Mouse (Mus musculus): ENCODE results near the gene Fes. TPM values are rescaled to one million over a fixed set of nuclear protein-coding genes. Genes with fewer than 3 reads are reported as not detected.

The Fes gene
- total RNA-seq, 2 experiments from 2014 or later, result 5.3 to 6.8 TPM

DNA sequence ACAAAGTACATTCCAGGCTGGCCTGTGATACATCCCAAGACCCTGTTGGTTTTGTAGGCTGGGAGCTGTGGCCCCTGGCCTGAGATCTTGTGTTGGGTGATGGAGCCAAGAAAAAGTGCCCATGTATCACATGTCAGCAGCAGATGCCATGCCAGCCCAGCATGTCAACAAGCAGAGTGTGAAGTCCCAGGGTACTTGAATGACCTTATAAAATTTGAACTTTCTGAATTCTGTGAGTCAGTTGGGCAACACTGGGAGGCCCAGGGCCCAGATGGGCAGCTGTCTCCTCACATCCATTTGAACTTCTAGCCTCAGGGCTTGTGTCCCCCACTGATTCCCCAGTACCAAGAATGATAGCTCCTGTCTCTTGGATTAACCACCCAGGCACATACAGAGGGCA lies 29.9 kb upstream of the Fes start:
- no peak for TF ChIP-seq CTCF (IDR thresholded peaks at IDR 0.05)
- H3K27ac ChIP-seq, result no peak overlapping the region
- intact Hi-C loops (cut with DNase I), result no loop called here
- no peak for DNase-seq (ENCODE audit: extremely low spot score in 1 of 2, low spot score in 2 of 2)
- no peak overlapping the region for H3K4me3 ChIP-seq

DNA sequence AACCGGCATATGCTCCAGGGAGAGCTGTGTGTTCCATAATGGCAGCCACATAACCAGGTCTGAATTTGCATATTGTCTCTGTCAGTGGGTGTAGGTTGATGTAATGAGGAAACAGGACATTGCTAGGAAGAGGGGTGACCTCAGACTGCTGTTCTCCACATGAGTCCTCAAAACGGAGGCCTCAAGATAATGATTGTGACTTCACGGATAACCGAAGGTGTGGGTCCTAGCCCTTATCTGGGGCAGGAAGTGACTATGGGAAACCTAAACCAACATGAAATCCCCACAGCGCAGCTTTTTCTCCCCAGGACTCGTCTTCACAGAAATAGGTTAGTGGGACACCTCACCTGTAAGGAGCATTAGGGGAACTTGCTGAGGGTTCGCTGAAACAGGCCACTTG lies 29.2 kb upstream of the Fes start:
- no peak for TF ChIP-seq CTCF (IDR thresholded peaks at IDR 0.05)
- DNase-seq (ENCODE audit: extremely low spot score in 1 of 2, low spot score in 2 of 2), result no peak
- Histone ChIP-seq H3K4me3 (no peak overlapping the region), H3K27ac (no peak overlapping the region)
- intact Hi-C loops (cut with DNase I), result no loop called here

DNA sequence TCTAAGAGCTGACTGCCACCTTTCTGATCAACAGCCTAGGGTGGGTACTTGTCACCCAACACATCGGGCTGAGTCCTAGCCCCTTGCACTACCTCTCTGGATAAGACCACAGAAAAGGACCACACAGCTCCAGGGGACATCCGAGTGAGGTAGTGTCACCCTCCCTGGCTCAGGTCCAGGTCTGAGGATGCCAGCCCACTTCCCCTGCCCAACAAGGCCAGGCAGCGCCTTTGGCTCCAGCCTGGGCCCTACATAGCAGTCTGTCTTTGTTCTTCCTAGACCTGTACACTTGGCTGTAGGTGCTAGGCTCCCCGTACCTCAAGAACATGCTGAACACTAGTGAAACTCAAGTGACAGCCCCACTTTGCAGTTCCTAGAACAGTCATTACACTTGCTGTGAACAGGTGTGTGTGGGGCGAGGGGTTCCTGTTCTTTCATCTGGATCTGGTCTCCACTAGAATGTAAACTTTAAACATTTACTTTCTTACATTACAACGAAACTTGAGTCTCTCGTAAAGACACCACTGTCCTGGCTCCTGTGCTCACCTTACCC lies 26.6 kb upstream of the Fes start:
- intact Hi-C loops (cut with DNase I), result no loop called here
- Histone ChIP-seq H3K4me3 (no peak overlapping the region), H3K27ac (no peak overlapping the region)
- TF ChIP-seq CTCF (IDR thresholded peaks at IDR 0.05), result no peak
- DNase-seq (ENCODE audit: extremely low spot score in 1 of 2, low spot score in 2 of 2), result no peak

DNA sequence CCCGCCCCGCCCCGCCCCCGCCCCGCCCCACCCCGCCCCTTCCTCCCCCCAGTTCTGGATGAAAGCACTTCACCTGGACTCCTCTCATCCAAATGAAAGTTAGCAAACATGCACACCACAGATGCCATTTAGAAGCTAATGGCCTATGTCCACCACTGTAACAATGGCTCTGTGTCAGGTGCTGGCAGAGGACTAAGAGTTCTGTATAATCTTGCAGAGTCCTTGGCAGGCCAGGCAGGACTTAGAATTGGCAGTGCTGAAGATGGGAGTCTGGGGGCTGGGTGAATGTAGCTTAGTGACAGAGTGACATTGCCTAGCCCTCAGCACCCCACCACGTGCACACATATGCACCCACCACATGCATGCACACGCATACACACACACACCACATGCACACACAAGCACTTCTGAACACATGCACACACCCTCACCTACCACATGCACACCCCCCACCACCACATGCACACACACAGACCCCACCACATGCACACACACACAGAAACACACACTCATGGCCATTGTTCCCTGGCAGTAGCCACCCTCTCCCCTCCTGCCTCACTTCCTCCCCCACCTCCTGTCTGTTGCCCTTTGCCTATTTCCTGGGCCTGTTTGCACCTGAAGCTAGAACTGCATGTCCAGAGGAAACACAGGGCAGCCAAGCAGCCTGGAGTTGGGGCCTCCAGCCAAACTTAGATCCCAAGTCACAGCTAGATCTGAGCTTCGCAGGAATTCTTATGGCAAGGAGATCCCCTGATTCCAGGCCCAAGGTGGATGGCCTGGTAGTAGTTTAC lies 26.0 kb upstream of the Fes start:
- no peak for DNase-seq (ENCODE audit: extremely low spot score in 1 of 2, low spot score in 2 of 2)
- intact Hi-C loops (cut with DNase I), result no loop called here
- Histone ChIP-seq H3K4me3 (no peak overlapping the region), H3K27ac (no peak overlapping the region)
- TF ChIP-seq CTCF (IDR thresholded peaks at IDR 0.05), result no peak

DNA sequence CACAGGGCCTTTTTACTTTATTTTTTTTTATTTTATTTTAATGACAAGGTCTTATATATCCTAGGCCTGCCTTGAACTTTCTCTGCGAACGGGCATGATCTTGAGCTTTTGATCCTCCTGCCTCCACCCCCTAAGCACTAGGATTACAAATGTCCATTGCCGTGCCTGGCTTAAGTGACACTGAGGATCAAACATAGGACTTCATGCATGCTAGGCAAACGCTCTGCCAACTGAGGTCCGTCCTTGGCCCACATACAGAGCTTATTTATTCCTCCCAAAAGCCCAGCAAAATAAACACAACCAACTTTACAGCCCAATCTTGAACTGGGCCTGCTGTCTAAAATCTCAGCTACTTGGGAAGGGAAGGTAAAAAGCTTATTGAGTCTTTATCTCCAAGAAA lies 25.0 kb upstream of the Fes start:
- no peak overlapping the region for H3K4me3 ChIP-seq
- no peak overlapping the region for H3K27ac ChIP-seq
- no peak for DNase-seq (ENCODE audit: extremely low spot score in 1 of 2, low spot score in 2 of 2)
- intact Hi-C loops (cut with DNase I), result no loop called here
- TF ChIP-seq CTCF (IDR thresholded peaks at IDR 0.05), result no peak

DNA sequence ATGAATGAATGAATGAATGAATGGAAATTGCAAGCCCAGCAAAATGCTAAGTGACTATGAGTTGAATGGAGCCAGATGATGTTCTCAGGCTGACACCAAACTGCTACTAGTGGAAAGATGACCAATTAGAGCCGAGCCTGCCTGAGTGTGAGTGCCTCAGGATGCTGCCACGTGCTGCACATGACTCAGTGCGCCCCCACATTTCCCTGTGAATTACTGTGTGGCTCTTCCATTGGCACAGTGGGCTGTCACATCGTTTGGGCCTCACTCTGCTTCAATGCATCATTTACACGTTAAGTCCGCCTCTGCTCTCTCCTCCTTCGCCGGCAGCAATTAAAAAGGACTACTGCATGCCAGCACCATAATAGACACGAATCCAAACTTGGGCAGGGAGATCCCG lies 24.5 kb upstream of the Fes start:
- intact Hi-C loops (cut with DNase I), result no loop called here

DNA sequence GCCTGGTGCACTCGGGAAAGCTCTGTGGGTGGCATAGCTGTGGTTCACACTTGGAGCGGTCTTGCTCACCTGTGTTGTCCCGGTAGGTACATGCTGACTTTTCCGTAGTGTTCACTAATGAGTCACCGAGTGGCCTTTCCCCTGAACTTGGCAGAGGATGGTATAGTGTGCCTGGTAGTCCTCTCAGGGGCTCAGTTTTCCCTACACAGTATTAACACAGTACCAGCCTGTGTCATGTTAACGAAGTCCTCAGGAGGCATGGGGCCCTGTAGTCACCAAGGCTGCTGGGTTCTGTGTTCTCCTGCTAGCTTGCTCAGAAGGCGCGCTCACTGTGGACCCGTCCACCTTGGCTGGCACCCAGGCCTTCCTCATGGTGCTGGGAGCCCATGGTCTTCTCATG lies 22.6 kb upstream of the Fes start:
- H3K27ac ChIP-seq, result no peak overlapping the region
- no peak for TF ChIP-seq CTCF (IDR thresholded peaks at IDR 0.05)
- intact Hi-C loops (cut with DNase I), result no loop called here
- DNase-seq (ENCODE audit: extremely low spot score in 1 of 2, low spot score in 2 of 2), result no peak
- H3K4me3 ChIP-seq, result no peak overlapping the region

More for the DNA sequence above, 24.5 kb upstream of the Fes start:
- no peak for TF ChIP-seq CTCF (IDR thresholded peaks at IDR 0.05)
- DNase-seq (ENCODE audit: extremely low spot score in 1 of 2, low spot score in 2 of 2), result peak; percentile 77 to 80
- Histone ChIP-seq H3K4me3 (no peak overlapping the region), H3K27ac (no peak overlapping the region)

DNA sequence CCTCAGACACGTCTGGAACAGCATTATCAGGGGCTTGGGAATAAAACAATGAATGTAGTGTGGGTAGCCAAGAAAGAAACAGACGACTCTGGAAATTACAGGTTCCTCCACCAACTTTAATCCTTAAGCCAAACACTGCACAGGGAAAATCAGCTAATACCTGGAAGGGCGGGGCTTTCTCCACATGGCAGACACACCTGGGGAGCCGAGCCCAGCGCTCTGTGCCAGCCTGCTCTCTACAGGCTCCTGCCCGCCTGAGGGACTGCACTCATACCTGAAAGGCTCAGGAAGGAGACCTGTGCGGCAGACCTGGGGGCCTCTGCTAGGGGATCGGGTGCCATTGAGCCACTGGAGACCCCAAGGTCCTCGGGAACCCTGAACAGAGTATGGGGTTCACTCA lies 20.0 kb upstream of the Fes start:
- Histone ChIP-seq H3K27ac (no peak overlapping the region), H3K4me3 (no peak overlapping the region)
- intact Hi-C loops (cut with DNase I), result no loop called here
- no peak for DNase-seq (ENCODE audit: extremely low spot score in 1 of 2, low spot score in 2 of 2)
- TF ChIP-seq CTCF (IDR thresholded peaks at IDR 0.05), result no peak

DNA sequence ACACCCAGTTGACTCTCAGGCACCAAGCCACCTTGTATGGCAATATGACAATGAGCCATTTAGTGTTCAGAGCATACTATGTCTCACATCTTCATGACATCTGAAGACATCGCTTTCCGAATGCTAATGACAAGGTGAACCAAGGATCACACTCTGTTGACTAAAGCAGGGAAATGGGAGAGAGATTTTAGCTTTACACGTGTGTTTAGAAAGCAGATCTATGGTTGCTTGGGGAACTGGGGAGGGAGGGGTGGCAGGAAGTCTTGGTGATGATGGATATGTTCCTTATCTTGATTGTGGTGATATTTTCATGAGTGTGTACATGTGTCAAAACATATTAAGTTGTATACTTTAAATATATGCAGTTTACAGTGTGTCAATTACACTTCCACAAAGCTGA lies 18.4 kb upstream of the Fes start:
- DNase-seq (ENCODE audit: extremely low spot score in 1 of 2, low spot score in 2 of 2), result no peak
- no peak overlapping the region for H3K27ac ChIP-seq
- no peak overlapping the region for H3K4me3 ChIP-seq
- intact Hi-C loops (cut with DNase I), result no loop called here
- no peak for TF ChIP-seq CTCF (IDR thresholded peaks at IDR 0.05)

DNA sequence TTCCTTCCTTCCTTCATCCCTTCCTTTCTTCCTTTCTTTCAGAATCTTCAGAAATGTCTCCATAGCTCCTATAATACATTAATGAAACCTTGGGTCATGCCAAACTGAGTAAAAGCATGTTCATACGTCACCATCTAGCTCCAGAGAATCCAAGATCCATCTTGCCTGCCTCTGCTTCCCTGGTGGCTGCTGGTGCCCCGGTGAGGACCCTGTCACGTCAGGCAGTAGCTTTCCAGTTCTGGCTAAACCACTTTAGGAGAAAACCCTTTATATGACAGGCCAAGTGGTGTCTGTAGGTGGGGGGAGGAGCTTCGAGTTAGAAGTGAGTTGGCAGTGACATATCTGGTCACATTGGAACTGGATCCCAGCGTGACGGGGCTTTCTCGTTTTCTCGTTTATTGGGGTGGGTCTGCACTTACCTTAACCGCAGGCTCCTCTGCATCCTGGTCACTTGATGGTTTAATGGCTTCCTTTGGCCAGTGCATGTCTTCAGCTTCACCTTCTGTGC lies 17.5 kb upstream of the Fes start, which contains the start of gene Furin:
TSS of gene Furin (minus strand) at position 249 of the 508 bp plus-strand sequence.
- no peak for DNase-seq (ENCODE audit: extremely low spot score in 1 of 2, low spot score in 2 of 2)
- no peak for TF ChIP-seq CTCF (IDR thresholded peaks at IDR 0.05)
- intact Hi-C loops (cut with DNase I), result no loop called here
- no peak within 1 kb of the TSS for H3K27ac ChIP-seq
- H3K4me3 ChIP-seq, result no peak within 1 kb of the TSS

DNA sequence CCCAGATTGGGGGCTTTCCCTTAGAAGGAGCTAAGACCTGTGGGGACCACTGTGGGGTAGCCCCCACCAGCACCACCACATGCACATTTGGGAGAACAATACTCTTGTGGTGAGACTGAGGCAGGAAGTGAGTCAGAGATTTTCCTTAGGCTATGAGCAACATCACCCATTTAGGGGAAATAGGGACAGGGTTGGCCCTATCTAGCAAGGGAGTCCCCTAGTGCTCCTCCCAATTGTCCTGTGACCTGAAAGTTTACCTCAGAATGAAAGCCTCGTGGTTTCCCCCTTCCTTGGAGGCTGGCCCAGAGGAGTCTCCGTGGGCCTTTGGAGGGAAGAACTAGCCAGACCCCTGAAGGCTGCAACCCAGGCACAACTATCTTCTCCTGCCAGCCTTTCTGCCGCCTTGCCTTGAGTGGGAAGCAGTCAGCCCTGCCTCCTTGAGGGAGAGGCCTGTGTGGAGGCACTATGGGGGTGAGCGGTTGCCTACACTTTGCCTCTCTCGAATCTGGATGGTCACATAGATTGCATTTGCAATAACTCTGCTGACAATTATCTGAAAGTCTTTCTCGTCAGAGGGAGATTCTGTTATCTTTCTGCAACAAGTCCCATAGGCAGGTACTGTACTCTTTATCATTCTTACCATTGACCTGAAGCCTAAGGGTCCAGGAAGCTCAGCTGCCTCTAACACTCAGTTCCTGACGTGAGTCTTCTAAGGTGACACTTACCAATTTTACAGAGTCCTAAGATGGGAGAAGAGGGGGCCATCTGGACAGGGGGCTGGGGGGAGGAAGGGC lies 16.6 kb upstream of the Fes start:
- H3K27ac ChIP-seq, result peak overlapping the region; percentile 32; the same call in 1 of the 2 replicates
- TF ChIP-seq CTCF (IDR thresholded peaks at IDR 0.05), result no peak
- intact Hi-C loops (cut with DNase I), result no loop called here
- no peak for DNase-seq (ENCODE audit: extremely low spot score in 1 of 2, low spot score in 2 of 2)
- no peak overlapping the region for H3K4me3 ChIP-seq

DNA sequence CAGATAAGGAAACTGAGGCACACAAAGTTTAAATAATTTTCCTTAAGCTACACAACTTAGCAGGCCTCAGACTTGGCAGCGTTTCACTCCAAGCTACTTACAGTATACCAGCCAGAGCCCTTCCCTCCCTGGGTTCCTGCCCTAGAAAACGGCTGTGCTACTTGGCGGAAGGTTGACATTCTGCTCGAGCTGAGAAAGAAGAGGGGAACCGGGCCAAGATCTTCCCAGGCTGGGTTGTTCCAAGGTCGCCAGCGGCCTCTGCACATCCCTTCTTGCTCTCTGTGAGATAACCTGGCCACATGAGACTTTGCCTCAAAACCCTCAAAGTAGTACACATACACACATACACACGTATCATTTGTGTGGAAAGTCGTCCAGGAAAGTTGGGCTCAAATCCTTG lies 15.8 kb upstream of the Fes start:
- Histone ChIP-seq H3K4me3 (peak overlapping the region; percentile 52), H3K27ac (peak overlapping the region; percentile 88)
- intact Hi-C loops (cut with DNase I), result no loop called here
- TF ChIP-seq CTCF (IDR thresholded peaks at IDR 0.05), result no peak
- DNase-seq (ENCODE audit: extremely low spot score in 1 of 2, low spot score in 2 of 2), result peak; percentile 32 to 40
